Mouse (Mus musculus): Measurements from ENCODE around the gene Eva1b.

DNA sequence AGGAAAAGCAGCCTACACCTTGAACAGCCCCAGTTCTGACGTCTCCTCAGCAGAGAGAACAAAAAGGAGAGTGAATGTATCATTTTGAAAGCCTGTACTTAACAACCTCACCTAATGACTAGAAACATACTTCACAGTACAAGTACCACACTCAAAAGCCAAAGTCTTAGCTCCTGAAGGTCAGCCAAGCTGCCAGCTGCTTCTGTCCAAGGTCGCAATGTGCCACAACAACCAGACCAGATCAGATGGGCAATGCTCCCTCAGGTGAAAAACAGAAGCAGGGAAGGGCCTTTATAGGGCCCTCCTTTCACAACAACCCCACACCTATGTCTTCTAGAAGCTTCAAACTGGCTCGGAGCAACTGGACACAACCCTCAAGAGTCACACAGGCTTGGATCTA is 18.5 kb downstream of the Eva1b start:
- TF ChIP-seq CTCF (IDR thresholded peaks at IDR 0.05; ENCODE audit: extremely low read depth, insufficient read depth, insufficient read length, insufficient replicate concordance): no peak
- TF ChIP-seq POLR2A (IDR thresholded peaks at IDR 0.05; ENCODE audit: low read depth, low read length): no peak

Data from spleen, adult 2 months (tissue).